12 mouse cellular contexts compared by ENCODE assay signal in the genomic region with DNA sequence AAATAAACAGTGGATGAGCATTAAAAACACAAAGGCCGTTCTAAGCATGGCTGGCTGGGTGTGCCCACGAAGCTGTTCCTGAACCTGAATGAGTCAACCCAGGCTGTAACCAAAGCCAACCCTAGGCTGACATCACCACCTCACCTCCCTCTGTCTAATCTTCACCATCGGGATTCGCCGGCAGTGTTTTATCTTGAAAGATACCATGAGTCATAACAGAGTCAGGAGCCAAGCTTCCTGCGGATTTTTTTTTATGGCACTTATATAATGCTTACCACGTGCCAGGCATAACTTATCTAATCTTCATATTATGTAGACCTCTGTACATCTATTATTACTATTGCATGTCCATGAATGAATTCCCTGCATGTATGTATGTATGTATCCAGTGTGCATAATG. TPM values are rescaled to one million over a fixed set of nuclear protein-coding genes. Genes with fewer than 3 reads are reported as not detected.
A peak's percentile ranks its signal among the peaks of the same experiment; 100 is the strongest.
DNase-seq lines count a peak whose midpoint lies in the region; ATAC-seq and TF ChIP-seq lines count a peak whose summit lies in the region.
"Had no signal": no experiment of that assay in that cellular context is flagged by ENCODE, and none has a peak within 500 bp of the region (broad histone marks: within the 10 kb centered on the region; RNA-seq: fewer than 3 reads in every experiment).

No protein-coding gene starts in this region.

- DNase-seq in frontal cortex, postnatal 14 days (ENCODE audit: low spot score in 2 of 2) = no peak
- peak; percentile 29 to 45 for DNase-seq in right cerebral cortex, adult 2 months (ENCODE audit: low spot score in 2 of 2)
- DNase-seq in right cerebral cortex, postnatal 10 days (ENCODE audit: low spot score in 2 of 2) = no peak
- peak; percentile 49 for DNase-seq in stomach, postnatal 0 days (ENCODE audit: low spot score)
- DNase-seq in hindbrain, embryonic 14.5 days (ENCODE audit: low spot score) = no peak
- DNase-seq: gastrocnemius, postnatal 25 days; retina, postnatal 1 day had no signal

- peaks cover 5% of the 10 kb centered on the region for H3K4me1 ChIP-seq in cortical plate, adult 2 months (ENCODE audit: control insufficient read depth, insufficient read depth, low read length)
- no peaks in the 10 kb centered on the region for H3K4me1 ChIP-seq in stomach, postnatal 0 days (replicated peaks; ENCODE audit: control insufficient read depth, insufficient read depth)
- no peaks in the 10 kb centered on the region; the same call in 1 of the 2 replicates for H3K4me1 ChIP-seq in forebrain, embryonic 13.5 days
- H3K4me1 ChIP-seq in hindbrain, embryonic 14.5 days (replicated peaks; ENCODE audit: control insufficient read depth, insufficient read depth, low read length) = no peaks in the 10 kb centered on the region

- no peak overlapping the region for H3K9ac ChIP-seq in stomach, postnatal 0 days (ENCODE audit: low read length)
- no peak overlapping the region for H3K9ac ChIP-seq in forebrain, embryonic 13.5 days
- H3K9ac ChIP-seq in hindbrain, embryonic 14.5 days = no peak overlapping the region
- H3K9ac ChIP-seq: forebrain, embryonic 12.5 days had no signal

- H3K36me3 ChIP-seq in stomach, postnatal 0 days (ENCODE audit: control insufficient read depth, insufficient read depth, low read length) = no peaks in the 10 kb centered on the region
- H3K36me3 ChIP-seq in forebrain, embryonic 13.5 days (ENCODE audit: poor library complexity, severe bottlenecking) = no peaks in the 10 kb centered on the region
- H3K36me3 ChIP-seq in hindbrain, embryonic 14.5 days (replicated peaks; ENCODE audit: control insufficient read depth, insufficient read depth) = no peaks in the 10 kb centered on the region
- H3K36me3 ChIP-seq: forebrain, embryonic 12.5 days had no signal

- TF ChIP-seq CTCF in cortical plate, adult 2 months (IDR thresholded peaks at IDR 0.05; ENCODE audit: extremely low read depth, insufficient read depth, low read length) = no peak
- no peak for TF ChIP-seq CTCF in stomach, postnatal 0 days (IDR thresholded peaks at IDR 0.05; ENCODE audit: low read depth)

- TF ChIP-seq EP300 in stomach, postnatal 0 days (optimal IDR thresholded peaks at IDR 0.05) = peak; percentile 54

- no peak overlapping the region for H3K4me2 ChIP-seq in stomach, postnatal 0 days (replicated peaks; ENCODE audit: low read depth)
- H3K4me2 ChIP-seq in forebrain, embryonic 13.5 days = no peak overlapping the region
- H3K4me2 ChIP-seq in hindbrain, embryonic 14.5 days (replicated peaks) = no peak overlapping the region
- H3K4me2 ChIP-seq: forebrain, embryonic 12.5 days had no signal

- no peaks in the 10 kb centered on the region for H3K27me3 ChIP-seq in stomach, postnatal 0 days (ENCODE audit: control insufficient read depth, insufficient read depth, low read length)
- H3K27me3 ChIP-seq in forebrain, embryonic 13.5 days = no peaks in the 10 kb centered on the region
- H3K27me3 ChIP-seq in hindbrain, embryonic 14.5 days (ENCODE audit: control insufficient read depth, insufficient read depth, low read length) = no peaks in the 10 kb centered on the region
- H3K27me3 ChIP-seq: forebrain, embryonic 12.5 days had no signal

- peak; percentile 93 for ATAC-seq in frontal cortex, adult (ENCODE audit: low TSS enrichment)
- ATAC-seq in stomach, postnatal 0 days (ENCODE audit: low FRiP score, low TSS enrichment) = peak; percentile 72
- no peak for ATAC-seq in forebrain, embryonic 13.5 days
- ATAC-seq in hindbrain, embryonic 14.5 days (ENCODE audit: low FRiP score) = no peak

- WGBS in stomach, postnatal 0 days = 34% methylated on average over 7 of the region's 7 CpGs
- 88% methylated on average over 7 of the region's 7 CpGs for WGBS in forebrain, embryonic 13.5 days
- WGBS in hindbrain, embryonic 14.5 days = 83% methylated on average over 7 of the region's 7 CpGs

- H3K9me3 ChIP-seq in stomach, postnatal 0 days (ENCODE audit: control insufficient read depth, low read length) = no peaks in the 10 kb centered on the region
- H3K9me3 ChIP-seq in forebrain, embryonic 13.5 days (replicated peaks) = no peaks in the 10 kb centered on the region
- no peaks in the 10 kb centered on the region for H3K9me3 ChIP-seq in hindbrain, embryonic 14.5 days (ENCODE audit: control insufficient read depth, low read length)
- H3K9me3 ChIP-seq: forebrain, embryonic 12.5 days; megakaryocyte, embryonic 14.5 days had no signal

- TF ChIP-seq POLR2A in cortical plate, adult 2 months (IDR thresholded peaks at IDR 0.05; ENCODE audit: extremely low read depth, insufficient read depth, low read length) = peak; percentile 35; the same call in 1 of the 2 replicates

- no peak overlapping the region for H3K27ac ChIP-seq in cortical plate, adult 2 months (ENCODE audit: insufficient read depth, low read length)
- H3K27ac ChIP-seq in stomach, postnatal 0 days (replicated peaks) = peak overlapping the region; percentile 65; the same call in 1 of the 2 replicates
- H3K27ac ChIP-seq in forebrain, embryonic 13.5 days = no peak overlapping the region
- no peak overlapping the region for H3K27ac ChIP-seq in hindbrain, embryonic 14.5 days
- H3K27ac ChIP-seq: forebrain, embryonic 12.5 days had no signal

- H3K4me3 ChIP-seq in cortical plate, adult 2 months (ENCODE audit: insufficient read depth, low read length) = no peak overlapping the region
- H3K4me3 ChIP-seq in stomach, postnatal 0 days (ENCODE audit: low read depth, low read length) = no peak overlapping the region
- no peak overlapping the region for H3K4me3 ChIP-seq in forebrain, embryonic 13.5 days
- H3K4me3 ChIP-seq in hindbrain, embryonic 14.5 days (replicated peaks; ENCODE audit: low read length) = no peak overlapping the region
- H3K4me3 ChIP-seq: forebrain, embryonic 12.5 days; megakaryocyte, embryonic 14.5 days had no signal

RNA-seq across cellular contexts. Expression of a gene that starts 9.4 kb away (rescaled TPM):
- polyA plus RNA-seq in cortical plate, adult 2 months (2012; rRNA removed) = 6.3 and 7.2 TPM in 2 replicates
- 28.3 and 29.2 TPM in 2 replicates for polyA plus RNA-seq in stomach, postnatal 0 days (2015; fragmentation: Nextera tagmentation; extraction: Ambion mirVana)
- 1.5 and 2.1 TPM in 2 replicates for polyA plus RNA-seq in forebrain, embryonic 13.5 days (2015; fragmentation: Nextera tagmentation; extraction: Ambion mirVana)
- polyA plus RNA-seq in hindbrain, embryonic 14.5 days (2014; fragmentation: Nextera tagmentation; extraction: Ambion mirVana) = 3.7 and 4.1 TPM in 2 replicates

RNA-seq across cellular contexts. Expression of a gene that starts 32.5 kb away (rescaled TPM):
- 35.9 and 39.1 TPM in 2 replicates for polyA plus RNA-seq in cortical plate, adult 2 months (2012; rRNA removed)
- 20.1 and 21.8 TPM in 2 replicates for polyA plus RNA-seq in stomach, postnatal 0 days (2015; fragmentation: Nextera tagmentation; extraction: Ambion mirVana)
- polyA plus RNA-seq in forebrain, embryonic 13.5 days (2015; fragmentation: Nextera tagmentation; extraction: Ambion mirVana) = 23.3 and 26.4 TPM in 2 replicates
- polyA plus RNA-seq in hindbrain, embryonic 14.5 days (2014; fragmentation: Nextera tagmentation; extraction: Ambion mirVana) = 19.4 and 20.6 TPM in 2 replicates

RNA-seq across cellular contexts. Expression of a gene that starts 47.5 kb away (rescaled TPM):
- 52.5 and 56.5 TPM in 2 replicates for polyA plus RNA-seq in cortical plate, adult 2 months (2012; rRNA removed)
- 49.1 and 51.2 TPM in 2 replicates for polyA plus RNA-seq in stomach, postnatal 0 days (2015; fragmentation: Nextera tagmentation; extraction: Ambion mirVana)
- 95.0 and 105 TPM in 2 replicates for polyA plus RNA-seq in forebrain, embryonic 13.5 days (2015; fragmentation: Nextera tagmentation; extraction: Ambion mirVana)
- 81.2 and 82.0 TPM in 2 replicates for polyA plus RNA-seq in hindbrain, embryonic 14.5 days (2014; fragmentation: Nextera tagmentation; extraction: Ambion mirVana)

Comparison
In these comparisons a context has a peak if more than half of its experiments do, and no peak if none do; other contexts are left out.
1. DNase-seq: peak in right cerebral cortex, adult 2 months (2 of 2) and stomach, postnatal 0 days (single experiment); none in frontal cortex, postnatal 14 days (0 of 2), right cerebral cortex, postnatal 10 days (0 of 2) and hindbrain, embryonic 14.5 days (single experiment).
2. ATAC-seq: peak in frontal cortex, adult (single experiment) and stomach, postnatal 0 days (single experiment); none in forebrain, embryonic 13.5 days (single experiment) and hindbrain, embryonic 14.5 days (single experiment).